Mouse (Mus musculus) liver, adult (tissue): Measurements from ENCODE around the gene Timp3.

Experiments
- GATA4 ChIP-seq: IDR thresholded peaks from 2 replicates; pipeline ENCODE4 v1.6.1; 2014; ENCODE audit warnings: mild to moderate bottlenecking, low read length; ENCODE audit not compliant: insufficient replicate concordance

The Timp3 gene

DNA sequence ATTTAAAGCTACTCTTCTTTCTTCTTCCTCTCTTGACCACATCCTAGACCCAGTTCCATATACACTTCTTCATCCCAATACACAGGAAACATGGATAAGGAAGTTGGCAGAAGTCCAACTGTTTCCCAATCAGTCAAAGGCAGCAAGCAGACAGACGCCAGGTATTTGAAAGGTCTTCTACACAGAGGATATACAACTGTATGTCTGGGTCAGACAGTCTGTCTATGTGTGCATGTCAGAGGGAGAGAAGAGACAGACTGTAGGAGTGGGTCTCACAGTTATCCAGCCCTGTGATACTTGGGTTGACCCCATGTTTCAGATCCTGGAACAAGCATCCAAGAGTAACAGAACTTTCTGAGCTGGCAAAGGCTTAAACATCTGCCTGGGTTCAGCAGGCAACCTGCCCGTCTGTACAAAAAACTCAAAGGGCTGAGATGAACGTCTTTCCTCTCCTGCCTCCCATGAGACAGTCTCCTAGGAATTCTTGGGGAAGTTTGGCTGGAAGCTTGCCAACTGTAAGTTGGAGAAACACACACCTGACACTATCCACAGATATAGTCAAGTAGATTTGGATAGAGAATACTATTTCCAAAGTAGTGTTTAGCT is 46.2 kb downstream of the Timp3 start:
- no peak for TF ChIP-seq GATA4

DNA sequence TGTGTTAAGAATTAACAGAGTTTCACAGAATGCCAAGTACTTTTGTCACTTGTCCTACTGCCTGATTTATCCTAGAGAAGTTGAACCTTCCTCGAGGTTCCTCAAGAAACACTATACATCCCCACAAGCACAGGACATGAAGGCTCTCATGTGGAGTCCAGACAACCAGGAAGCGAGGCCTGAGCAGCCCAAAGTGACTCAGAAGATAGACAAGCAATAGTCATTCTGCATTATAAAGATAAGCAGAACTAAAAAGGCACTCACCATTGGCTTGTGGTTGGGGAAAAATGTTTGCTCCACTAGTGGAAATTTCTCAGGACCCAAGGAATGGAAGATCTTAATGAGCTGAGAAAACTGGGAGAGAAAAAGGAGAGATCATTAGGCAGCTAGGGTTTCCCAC is 51.1 kb downstream of the Timp3 start:
- TF ChIP-seq GATA4: no peak

DNA sequence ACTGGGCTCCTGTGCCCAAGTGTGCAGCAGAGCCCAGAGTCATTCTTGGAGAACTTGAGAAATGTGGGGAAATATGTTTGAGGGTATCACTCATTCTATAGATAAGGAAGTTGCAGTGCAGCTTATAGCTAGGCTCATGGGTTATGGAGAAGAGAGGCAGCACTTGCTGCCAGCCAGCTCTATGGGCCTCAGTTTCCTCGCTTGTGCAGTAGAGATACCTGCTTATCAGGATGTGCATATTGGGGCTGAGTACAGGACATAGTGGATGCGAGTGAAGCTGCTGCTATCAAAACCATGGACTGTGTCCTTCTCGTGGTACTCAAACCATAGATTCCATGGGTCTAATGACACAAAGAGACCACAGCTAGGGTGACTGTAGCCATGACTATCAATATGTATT is 52.3 kb downstream of the Timp3 start:
- no peak for TF ChIP-seq GATA4

DNA sequence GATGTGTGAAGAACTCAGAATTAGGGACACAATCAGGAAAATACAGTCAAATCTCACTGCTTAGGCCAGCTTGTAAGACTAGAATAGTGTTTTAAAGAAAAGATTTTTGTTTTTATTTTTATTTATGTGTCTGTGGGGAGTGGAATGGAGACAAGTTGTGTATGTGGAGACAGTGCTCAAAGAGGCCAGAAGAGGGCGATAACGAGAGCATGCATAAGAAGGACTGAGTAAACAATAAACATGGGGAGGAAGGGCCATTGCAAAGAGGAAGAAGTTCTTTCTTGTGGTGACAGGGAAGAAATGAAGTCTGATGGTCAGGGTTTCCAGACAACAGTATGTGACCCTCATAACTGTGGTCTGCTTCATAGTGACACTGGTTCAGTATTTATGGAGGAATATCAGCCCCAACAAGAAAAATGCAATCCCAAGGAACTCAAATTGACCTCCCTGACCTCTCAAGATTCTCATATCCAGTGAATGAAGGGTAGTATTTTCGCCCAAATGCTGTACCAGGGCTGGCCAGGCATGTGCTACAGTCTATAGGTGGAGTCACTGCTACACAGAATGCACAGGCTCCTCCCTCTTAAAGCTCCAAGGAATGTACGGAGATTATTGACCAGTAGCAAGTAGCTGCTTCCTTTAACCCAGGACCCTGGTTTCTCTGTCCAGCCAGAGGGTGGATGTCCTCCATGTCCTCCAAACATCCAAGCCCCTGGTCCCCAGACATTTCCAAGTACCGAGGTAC is 56.8 kb downstream of the Timp3 start:
- no peak for TF ChIP-seq GATA4

DNA sequence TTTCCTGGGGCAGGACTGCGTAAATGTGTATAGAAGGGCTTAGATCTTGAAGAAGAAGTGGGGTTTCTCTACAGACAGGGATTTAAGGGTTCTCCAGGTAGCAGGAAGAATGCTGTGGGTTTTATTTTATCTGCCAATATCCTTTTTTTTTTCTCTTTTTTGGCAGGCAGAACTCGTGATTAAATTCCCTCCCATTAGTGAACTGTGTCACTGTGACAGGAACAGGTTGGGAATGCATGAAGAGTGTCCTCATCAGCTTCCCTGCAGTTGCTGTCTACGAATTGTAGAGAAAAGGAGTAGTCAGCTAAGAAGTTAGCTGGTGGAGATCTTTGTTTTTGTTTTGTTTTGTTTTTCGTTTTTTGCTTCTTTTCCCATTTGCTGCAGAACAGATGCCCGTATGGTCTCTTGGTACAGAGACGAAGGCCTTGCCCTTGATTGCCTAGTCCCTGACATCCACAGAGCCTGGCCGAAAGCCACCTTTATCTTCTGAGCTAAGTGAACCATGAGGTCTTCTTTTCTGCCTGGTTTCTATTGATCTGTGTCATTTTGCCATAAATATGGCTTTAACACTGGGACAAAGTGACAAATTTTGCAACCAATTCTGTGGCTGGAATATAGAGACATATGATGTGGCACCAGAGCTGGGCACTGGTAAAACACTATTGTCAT is 58.3 kb downstream of the Timp3 start:
- TF ChIP-seq GATA4: no peak

DNA sequence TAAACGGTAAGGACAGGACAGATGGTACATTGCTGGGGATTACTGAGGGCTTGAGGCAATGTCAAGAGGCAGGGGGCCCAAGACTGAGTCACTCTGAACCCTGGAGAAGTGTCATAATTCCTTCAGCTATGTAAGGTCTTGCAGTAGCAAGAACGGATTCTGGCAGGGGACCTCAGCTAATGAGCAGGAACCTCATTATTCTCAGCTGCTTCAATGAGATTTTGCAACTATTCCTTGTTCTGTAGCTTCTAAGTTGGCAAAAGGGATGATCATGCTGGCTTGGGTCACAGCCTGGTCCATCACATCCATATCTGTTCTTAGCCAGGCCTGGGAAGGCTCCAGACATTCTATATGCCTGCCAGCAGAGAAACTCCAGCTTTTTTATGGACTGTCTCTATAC is 59.0 kb downstream of the Timp3 start:
- no peak for TF ChIP-seq GATA4

DNA sequence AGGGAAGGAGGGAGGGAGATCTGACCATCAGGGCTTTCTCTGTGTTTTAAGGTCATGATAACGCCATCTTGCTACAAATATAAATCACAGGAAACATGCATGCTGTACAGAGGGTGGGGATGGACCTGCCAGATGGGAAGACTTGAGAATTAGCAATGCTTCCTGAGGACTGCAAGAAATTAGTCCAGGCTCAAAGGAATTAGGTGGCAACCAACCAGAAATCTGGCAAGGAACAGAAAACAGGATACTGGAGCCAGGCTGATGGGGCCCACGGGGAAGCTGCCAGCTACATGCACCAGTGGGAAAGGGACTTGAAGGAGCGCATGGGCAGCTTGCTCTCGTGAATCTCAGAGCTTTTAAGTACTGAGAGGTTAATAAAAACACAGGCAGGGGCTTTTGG is 59.5 kb downstream of the Timp3 start:
- no peak for TF ChIP-seq GATA4

DNA sequence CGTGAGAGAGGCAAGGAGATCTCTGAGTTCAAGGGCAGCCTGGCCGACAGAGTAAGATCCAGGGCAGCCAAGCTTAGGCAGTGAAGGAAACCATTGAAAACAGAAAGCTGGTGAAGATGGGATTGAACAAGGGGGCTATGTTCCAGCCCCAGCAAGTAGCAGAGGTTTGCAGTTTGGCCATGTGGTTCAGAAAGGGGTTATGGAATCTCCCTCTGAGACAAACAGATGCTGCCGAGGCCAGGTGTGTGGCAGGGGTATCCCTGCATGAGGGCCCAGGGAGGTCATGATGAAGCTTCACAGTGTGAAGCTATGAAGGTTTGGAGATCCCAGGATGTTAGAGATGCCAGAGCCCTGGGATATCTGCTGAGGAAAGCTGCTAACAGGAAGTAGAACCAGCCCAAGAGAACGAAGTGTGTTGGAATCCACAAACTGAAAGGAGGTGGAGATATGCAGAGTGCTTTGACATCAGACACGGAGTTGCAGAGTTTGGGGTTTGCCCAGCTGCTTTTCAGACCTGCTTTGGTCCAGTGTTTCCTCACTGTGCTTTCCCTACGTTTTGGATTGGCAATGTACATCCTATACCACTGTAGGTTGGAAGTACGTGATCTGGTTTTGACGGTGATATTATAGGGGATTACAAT is 63.6 kb downstream of the Timp3 start:
- no peak for TF ChIP-seq GATA4

DNA sequence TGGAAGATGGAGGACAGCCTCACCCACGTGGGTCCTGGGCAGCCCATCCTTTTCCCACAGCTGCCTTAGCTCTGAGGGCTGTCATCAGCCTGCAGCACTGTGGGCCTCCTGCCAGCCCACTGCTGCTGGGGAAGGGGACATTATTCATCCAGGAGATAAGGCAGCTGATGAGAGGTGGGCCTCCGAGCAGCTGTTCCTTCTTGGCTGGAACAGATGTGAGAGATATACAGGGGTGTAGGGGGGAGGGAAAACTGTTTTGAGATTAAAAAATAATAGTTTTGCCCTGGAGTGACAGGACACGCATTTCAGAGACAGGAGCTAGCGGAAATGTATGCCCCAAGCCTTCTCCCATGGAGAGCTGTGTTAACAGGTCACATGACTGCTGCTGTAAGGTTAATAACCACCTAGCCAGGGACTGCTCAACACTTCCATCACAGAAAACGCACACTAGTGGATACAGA is 65.5 kb downstream of the Timp3 start:
- TF ChIP-seq GATA4: no peak

DNA sequence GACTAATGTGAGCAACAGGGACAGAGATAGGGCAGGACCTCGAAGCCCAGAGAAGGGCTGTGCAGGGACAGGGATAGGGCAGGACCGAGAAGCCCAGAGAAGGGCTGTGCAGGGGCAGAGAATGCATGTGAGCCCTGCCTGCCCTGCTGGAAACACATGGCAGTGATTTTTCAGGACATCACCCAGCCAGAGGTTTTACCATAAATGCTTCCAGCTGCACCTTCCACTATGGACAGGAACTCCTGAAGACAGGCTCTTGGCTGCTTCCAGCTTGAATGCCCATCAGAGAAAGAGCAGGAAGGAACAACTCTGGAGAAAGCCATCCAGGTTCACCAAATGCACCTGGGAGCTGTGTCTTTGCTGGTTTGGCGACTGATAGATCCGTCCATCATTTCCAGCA is 67.2 kb downstream of the Timp3 start:
- TF ChIP-seq GATA4: no peak

DNA sequence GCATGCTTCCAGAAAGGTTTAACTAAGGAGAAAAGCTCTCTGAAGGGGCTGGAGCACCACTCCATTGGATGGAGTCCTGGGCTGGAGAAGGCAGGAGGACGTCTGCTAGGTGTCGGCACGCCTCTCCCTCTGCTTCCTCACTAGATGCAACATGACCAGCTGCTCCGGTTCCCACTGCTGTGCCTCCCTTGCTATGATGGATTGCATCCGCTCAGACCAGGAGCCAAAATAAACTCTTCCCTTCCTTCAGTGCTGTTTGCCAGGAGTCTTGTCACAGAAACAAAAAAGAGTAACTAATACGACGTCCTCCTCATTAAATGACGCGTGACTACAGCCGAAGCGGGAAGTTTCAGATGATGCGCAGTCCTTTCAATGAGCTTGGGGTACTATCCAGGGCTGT is 68.6 kb downstream of the Timp3 start:
- TF ChIP-seq GATA4: no peak

DNA sequence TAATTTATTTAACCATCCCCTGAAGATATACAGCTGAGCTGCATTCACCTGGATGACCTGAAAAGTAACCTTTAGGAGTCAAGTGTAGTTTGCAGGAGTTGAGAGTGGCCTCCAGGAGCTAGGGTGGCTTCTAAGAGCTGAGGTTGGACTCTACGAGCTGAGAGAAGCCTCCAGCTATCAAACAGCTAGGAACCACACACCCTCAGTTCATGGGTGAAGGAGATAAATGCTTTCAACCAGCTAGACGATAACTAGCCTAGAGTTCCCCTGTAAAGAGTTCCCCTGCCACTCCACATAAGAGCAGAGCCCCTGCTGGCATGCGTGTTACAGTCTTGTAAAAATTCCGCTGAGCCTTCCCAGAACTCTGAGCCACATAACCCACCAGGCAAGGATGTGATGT is 69.2 kb downstream of the Timp3 start:
- no peak for TF ChIP-seq GATA4

DNA sequence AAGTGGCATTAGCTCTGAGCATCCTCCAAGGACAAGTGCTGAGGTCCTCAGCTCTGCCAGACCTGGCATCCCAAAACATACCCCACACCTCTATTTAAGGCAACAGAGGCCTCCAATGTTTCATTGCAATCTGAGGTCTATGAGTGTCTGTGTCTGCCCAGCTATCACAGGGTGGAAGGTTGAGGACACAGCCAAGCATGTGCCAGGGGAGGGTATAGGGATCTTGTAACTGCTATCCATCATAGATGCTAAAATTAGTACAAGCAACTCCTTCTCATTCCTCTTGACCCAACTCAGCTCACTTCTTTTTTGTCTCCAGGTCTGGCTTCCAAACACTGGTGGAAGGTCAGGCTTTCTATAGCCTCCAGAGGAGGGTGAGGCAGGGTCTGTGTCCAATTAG is 71.4 kb downstream of the Timp3 start:
- no peak for TF ChIP-seq GATA4

DNA sequence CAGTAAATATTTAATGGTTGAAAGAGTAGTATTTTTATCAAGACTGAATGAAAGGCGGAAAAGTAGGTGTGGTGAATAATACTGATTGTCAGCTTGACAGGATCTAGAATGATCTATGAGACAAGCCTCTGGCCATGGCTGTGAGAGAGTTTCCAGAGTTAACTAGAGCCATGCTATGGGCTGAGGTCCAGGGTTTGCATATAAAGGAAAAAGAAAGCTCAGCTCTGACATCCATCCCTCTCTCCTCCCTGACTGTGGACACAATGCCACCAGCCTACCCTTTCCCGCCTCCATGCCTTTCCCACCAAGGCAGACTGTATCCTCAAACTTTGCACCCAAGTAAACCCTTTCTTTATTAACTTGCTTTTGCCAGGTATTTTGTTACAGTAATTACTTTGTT is 73.9 kb downstream of the Timp3 start:
- TF ChIP-seq GATA4: no peak

DNA sequence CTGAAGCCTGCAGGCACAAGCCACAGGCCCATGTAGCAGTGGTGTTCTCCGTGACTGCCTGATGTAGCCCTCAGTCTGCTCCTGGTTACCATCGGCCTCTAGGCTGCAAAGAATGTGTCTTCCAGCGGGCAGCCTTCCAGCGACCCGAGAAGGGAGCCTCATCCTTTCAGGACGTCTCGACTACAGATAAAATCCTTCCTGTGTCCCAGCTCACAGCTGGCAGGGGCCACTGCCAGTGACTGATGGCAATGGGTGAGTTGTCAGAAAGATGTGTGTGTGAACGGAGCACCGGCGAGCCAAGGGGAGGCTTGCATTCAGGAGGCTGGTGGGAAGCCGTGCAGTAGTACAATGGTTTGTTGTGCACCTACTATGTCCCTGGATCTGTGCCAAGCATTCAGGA is 75.7 kb downstream of the Timp3 start:
- TF ChIP-seq GATA4: peak; percentile 43; the same call in 1 of the 2 replicates

DNA sequence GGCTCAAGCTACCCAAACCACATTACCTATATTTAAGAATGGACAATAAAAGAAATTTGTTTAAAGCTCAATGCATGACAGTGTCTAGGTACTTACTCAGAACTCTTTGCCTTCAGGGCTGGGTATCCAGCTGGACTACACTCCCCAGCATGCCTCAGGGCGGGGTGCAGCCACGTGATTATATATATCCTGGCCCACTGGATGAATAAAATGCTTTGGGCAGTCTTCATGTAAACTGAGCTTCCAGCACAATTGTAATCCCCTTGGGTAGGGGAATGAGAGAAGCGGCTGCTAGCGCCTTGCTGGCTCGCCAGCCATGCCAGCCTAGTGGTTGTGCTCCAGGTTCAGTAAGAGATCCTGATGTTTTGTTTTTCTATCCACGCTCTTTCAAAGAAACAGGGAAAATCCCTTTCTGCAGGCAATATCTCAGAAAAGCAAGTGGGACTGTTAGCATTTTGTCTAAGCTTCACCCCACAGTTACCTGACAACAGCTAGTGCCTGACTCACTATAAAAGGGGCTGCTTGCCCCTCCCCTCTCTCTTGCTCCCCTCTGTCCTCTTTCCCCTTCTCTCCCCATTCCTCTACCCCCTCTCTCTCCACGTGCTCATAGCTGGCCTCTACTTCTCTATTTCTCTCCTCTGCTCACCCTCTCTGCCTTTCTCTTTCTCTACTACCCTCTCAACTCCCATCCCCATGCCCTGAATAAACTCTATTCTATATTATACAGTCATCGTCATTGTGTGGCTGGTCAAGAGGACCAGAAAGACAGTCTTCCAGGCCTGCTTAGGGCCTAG is 76.4 kb downstream of the Timp3 start:
- no peak for TF ChIP-seq GATA4

DNA sequence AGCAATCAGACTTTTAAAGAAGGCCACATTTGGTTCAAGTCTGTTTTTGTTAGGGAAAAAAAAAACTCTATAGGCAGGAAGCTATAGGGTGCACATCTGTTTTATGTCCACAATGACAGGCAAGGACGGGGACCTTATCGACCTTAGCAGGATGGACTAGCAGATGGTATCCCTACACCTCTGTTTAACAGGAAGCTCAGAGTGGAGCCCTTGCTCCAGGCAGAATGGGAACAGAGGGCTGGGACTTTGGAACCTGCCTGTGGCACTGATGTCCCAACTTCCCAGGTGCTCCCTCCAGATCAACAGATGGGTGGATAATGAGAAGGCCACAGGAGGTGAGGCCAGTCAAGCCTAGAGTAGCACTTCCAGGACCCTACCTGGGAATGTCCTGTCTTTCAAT is 80.5 kb downstream of the Timp3 start:
- no peak for TF ChIP-seq GATA4
